Mouse (Mus musculus) ZHBTc4 (cell line): ENCODE measurements around the gene 4930524N10Rik.

Experiments
- DNase-seq: peaks from one replicate; pipeline ENCODE4 v3.0.0-alpha.2; 2011; ENCODE audit warnings: low read depth, low spot score

The 4930524N10Rik gene

DNA sequence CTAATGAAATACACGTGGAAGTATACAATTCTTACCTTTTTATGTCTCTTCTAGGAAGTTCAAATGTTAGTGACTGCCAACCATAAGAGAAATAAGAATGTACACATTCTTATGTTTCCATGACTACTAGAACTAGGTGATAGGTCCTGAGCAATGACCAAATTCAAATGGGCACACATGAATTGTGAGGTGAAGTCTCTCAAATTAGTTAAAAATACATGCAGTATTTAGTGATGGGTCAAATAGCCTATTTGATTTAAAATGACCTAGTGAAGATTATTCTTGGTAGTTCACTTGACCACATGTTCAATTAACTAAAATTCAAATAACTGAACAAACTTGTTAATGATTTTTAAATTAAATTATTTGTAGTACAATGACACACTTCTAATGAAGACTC is at the start of gene 4930524N10Rik:
Gene 4930524N10Rik (minus strand): TSS at position 101 of the 400 bp plus-strand sequence.
- no peak for DNase-seq

DNA sequence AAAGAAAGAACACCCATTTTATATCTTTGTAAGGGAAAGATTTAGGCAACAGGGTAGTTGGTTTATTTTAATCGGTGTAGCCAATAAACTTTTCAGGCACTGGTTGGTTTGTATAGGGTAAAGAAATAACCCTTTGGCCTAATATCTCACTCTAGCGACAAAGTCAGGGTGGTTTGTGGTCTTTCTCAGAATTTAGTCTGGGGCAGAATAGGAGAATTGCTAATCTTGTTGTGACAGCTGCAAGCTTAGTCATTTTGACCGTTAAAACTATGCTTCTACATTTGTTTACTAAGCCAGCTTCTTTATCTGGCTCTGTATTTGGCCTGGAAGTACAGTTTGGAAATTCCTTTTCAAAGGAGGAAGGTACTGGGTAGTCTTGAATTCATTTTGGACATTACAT is 6.8 kb upstream of the 4930524N10Rik start:
- DNase-seq: no peak

DNA sequence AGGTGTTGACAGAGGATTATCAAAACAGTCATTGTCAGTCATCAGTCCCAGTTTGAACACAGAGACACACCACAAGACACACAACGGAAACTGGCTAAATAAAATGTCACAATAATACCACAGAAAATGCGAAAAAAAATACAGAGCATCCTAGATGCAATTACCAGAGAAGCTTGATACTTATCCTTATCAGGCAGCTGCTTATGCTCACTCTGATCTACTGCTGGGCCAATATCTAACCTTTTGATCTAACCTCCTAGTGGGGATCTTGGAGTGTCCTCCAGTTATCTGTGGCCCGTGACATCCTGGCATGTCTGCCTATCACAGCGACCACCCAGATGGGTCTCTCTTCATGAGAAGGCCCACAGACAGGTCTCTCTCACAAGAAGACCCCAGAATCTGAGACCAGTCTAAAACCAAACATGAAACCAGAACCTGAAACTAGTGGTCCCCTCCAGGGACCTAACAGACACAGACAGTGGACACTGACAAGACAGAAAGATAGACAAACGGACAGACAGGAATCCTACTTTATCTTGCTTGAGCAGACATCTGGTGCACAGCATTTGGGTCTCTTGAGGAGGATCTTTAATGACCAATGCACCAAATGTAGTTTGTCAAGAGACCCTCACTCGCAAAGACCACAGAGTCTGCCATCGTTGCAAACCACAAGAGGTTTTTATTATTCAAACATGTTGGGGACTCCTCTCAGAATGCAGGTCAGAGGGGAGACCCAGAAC is 6.3 kb upstream of the 4930524N10Rik start:
- DNase-seq: no peak

DNA sequence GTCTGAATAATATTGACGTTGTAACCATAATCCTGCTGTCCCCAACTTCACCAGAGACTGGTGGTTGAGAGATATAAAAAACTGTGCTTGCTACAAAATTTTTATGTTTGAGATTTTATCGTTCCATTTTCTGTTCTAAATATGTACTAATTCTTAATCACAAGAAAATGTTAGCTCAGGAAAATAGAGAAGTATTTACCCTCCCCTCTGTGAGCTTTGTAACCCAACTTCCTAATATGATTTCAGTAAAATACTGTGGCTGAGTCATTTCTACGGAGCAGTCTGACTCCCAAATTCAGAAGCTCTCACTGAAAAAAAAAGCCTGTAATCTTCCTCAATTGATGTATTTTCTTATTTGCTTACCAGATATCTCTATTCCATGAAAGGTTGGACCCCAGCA is 4.7 kb upstream of the 4930524N10Rik start:
- no peak for DNase-seq
